Mouse (Mus musculus): ENCODE results near the gene Hps3. TPM values are rescaled to one million over a fixed set of nuclear protein-coding genes. Genes with fewer than 3 reads are reported as not detected.
"Not testable (repeated sequence)": the region's sequence is repeated elsewhere in the genome, so short reads cannot be mapped to it uniquely, and the experiment has no call there.

Hps3 gene
- total RNA-seq, 1 experiment from 2014 or later, result 27.1 TPM

- ATAC-seq (replicated peaks in 1 of 2; ENCODE audit: insufficient read depth in 1 of 2, low FRiP score in 2 of 2, low TSS enrichment in 1 of 2, low read depth in 1 of 2, poor library complexity in 2 of 2, severe bottlenecking in 2 of 2), result no peak
These were observed 20.7 kb downstream of the Hps3 start for GRCm38 (mm10) chr3:20014454-20014853.

GRCm38 (mm10) chr3:20010905-20011304, 24.2 kb downstream of the Hps3 start:
- not testable (repeated sequence) for ATAC-seq (replicated peaks in 1 of 2; ENCODE audit: insufficient read depth in 1 of 2, low FRiP score in 2 of 2, low TSS enrichment in 1 of 2, low read depth in 1 of 2, poor library complexity in 2 of 2, severe bottlenecking in 2 of 2)

GRCm38 (mm10) chr3:20010464-20010863, 24.7 kb downstream of the Hps3 start:
- ATAC-seq (replicated peaks in 1 of 2; ENCODE audit: insufficient read depth in 1 of 2, low FRiP score in 2 of 2, low TSS enrichment in 1 of 2, low read depth in 1 of 2, poor library complexity in 2 of 2, severe bottlenecking in 2 of 2), result no peak

- no peak for ATAC-seq (replicated peaks in 1 of 2; ENCODE audit: insufficient read depth in 1 of 2, low FRiP score in 2 of 2, low TSS enrichment in 1 of 2, low read depth in 1 of 2, poor library complexity in 2 of 2, severe bottlenecking in 2 of 2)
These were observed 27.4 kb downstream of the Hps3 start for GRCm38 (mm10) chr3:20007759-20008158.

GRCm38 (mm10) chr3:20007275-20007674, 27.8 kb downstream of the Hps3 start:
- no peak for ATAC-seq (replicated peaks in 1 of 2; ENCODE audit: insufficient read depth in 1 of 2, low FRiP score in 2 of 2, low TSS enrichment in 1 of 2, low read depth in 1 of 2, poor library complexity in 2 of 2, severe bottlenecking in 2 of 2)

GRCm38 (mm10) chr3:20005611-20006010, 29.5 kb downstream of the Hps3 start:
- no peak for ATAC-seq (replicated peaks in 1 of 2; ENCODE audit: insufficient read depth in 1 of 2, low FRiP score in 2 of 2, low TSS enrichment in 1 of 2, low read depth in 1 of 2, poor library complexity in 2 of 2, severe bottlenecking in 2 of 2)

GRCm38 (mm10) chr3:20004422-20004821, 30.7 kb downstream of the Hps3 start:
- peak; percentile 37 to 66; a peak in 2 of 4 replicates for ATAC-seq (replicated peaks in 1 of 2; ENCODE audit: insufficient read depth in 1 of 2, low FRiP score in 2 of 2, low TSS enrichment in 1 of 2, low read depth in 1 of 2, poor library complexity in 2 of 2, severe bottlenecking in 2 of 2)

GRCm38 (mm10) chr3:20002786-20003185, 32.3 kb downstream of the Hps3 start:
- no peak for ATAC-seq (replicated peaks in 1 of 2; ENCODE audit: insufficient read depth in 1 of 2, low FRiP score in 2 of 2, low TSS enrichment in 1 of 2, low read depth in 1 of 2, poor library complexity in 2 of 2, severe bottlenecking in 2 of 2)

GRCm38 (mm10) chr3:20000806-20001205, 34.3 kb downstream of the Hps3 start:
- ATAC-seq (replicated peaks in 1 of 2; ENCODE audit: insufficient read depth in 1 of 2, low FRiP score in 2 of 2, low TSS enrichment in 1 of 2, low read depth in 1 of 2, poor library complexity in 2 of 2, severe bottlenecking in 2 of 2), result no peak

GRCm38 (mm10) chr3:19999551-19999950, 35.6 kb downstream of the Hps3 start:
- no peak for ATAC-seq (replicated peaks in 1 of 2; ENCODE audit: insufficient read depth in 1 of 2, low FRiP score in 2 of 2, low TSS enrichment in 1 of 2, low read depth in 1 of 2, poor library complexity in 2 of 2, severe bottlenecking in 2 of 2)

GRCm38 (mm10) chr3:19992388-19992787, 42.7 kb downstream of the Hps3 start:
- no peak for ATAC-seq (replicated peaks in 1 of 2; ENCODE audit: insufficient read depth in 1 of 2, low FRiP score in 2 of 2, low TSS enrichment in 1 of 2, low read depth in 1 of 2, poor library complexity in 2 of 2, severe bottlenecking in 2 of 2)

- ATAC-seq (replicated peaks in 1 of 2; ENCODE audit: insufficient read depth in 1 of 2, low FRiP score in 2 of 2, low TSS enrichment in 1 of 2, low read depth in 1 of 2, poor library complexity in 2 of 2, severe bottlenecking in 2 of 2), result no peak
These were observed 45.1 kb downstream of the Hps3 start for GRCm38 (mm10) chr3:19990031-19990430.

- ATAC-seq (replicated peaks in 1 of 2; ENCODE audit: insufficient read depth in 1 of 2, low FRiP score in 2 of 2, low TSS enrichment in 1 of 2, low read depth in 1 of 2, poor library complexity in 2 of 2, severe bottlenecking in 2 of 2), result no peak
These were observed 49.0 kb downstream of the Hps3 start for GRCm38 (mm10) chr3:19986123-19986522.

- ATAC-seq (replicated peaks in 1 of 2; ENCODE audit: insufficient read depth in 1 of 2, low FRiP score in 2 of 2, low TSS enrichment in 1 of 2, low read depth in 1 of 2, poor library complexity in 2 of 2, severe bottlenecking in 2 of 2), result no peak
These were observed 52.3 kb downstream of the Hps3 start for GRCm38 (mm10) chr3:19982846-19983245.

GRCm38 (mm10) chr3:19981156-19981555, 54.0 kb downstream of the Hps3 start:
- no peak for ATAC-seq (replicated peaks in 1 of 2; ENCODE audit: insufficient read depth in 1 of 2, low FRiP score in 2 of 2, low TSS enrichment in 1 of 2, low read depth in 1 of 2, poor library complexity in 2 of 2, severe bottlenecking in 2 of 2)

- no peak for ATAC-seq (replicated peaks in 1 of 2; ENCODE audit: insufficient read depth in 1 of 2, low FRiP score in 2 of 2, low TSS enrichment in 1 of 2, low read depth in 1 of 2, poor library complexity in 2 of 2, severe bottlenecking in 2 of 2)
These were observed 56.6 kb downstream of the Hps3 start for GRCm38 (mm10) chr3:19978474-19978873.

- no peak for ATAC-seq (replicated peaks in 1 of 2; ENCODE audit: insufficient read depth in 1 of 2, low FRiP score in 2 of 2, low TSS enrichment in 1 of 2, low read depth in 1 of 2, poor library complexity in 2 of 2, severe bottlenecking in 2 of 2)
These were observed 69.0 kb downstream of the Hps3 start for GRCm38 (mm10) chr3:19966072-19966471.

GRCm38 (mm10) chr3:19965239-19965638, 69.9 kb downstream of the Hps3 start:
- ATAC-seq (replicated peaks in 1 of 2; ENCODE audit: insufficient read depth in 1 of 2, low FRiP score in 2 of 2, low TSS enrichment in 1 of 2, low read depth in 1 of 2, poor library complexity in 2 of 2, severe bottlenecking in 2 of 2), result no peak

GRCm38 (mm10) chr3:19964625-19965188, 70.4 kb downstream of the Hps3 start:
- ATAC-seq (replicated peaks in 1 of 2; ENCODE audit: insufficient read depth in 1 of 2, low FRiP score in 2 of 2, low TSS enrichment in 1 of 2, low read depth in 1 of 2, poor library complexity in 2 of 2, severe bottlenecking in 2 of 2), result no peak
